Mouse (Mus musculus): ENCODE results near the gene Txlng.
"Not testable (repeated sequence)": the region's sequence is repeated elsewhere in the genome, so short reads cannot be mapped to it uniquely, and the experiment has no call there.

The Txlng gene

GRCm38 (mm10) chrX:162800371-162800770 is 28.9 kb downstream of the Txlng start:
- DNase-seq (ENCODE audit: low read depth, low spot score) = peak; percentile 71
- H3K36me3 ChIP-seq (ENCODE audit: control insufficient read depth, insufficient read depth, low read length, poor library complexity, severe bottlenecking) = no peaks in the 10 kb centered on the region

GRCm38 (mm10) chrX:162791392-162791791 is 37.9 kb downstream of the Txlng start:
- DNase-seq (ENCODE audit: low read depth, low spot score) = peak; percentile 33
- not testable (repeated sequence) for H3K36me3 ChIP-seq (ENCODE audit: control insufficient read depth, insufficient read depth, low read length, poor library complexity, severe bottlenecking); H3K27me3 ChIP-seq (ENCODE audit: control insufficient read depth, insufficient read depth, low read length, poor library complexity, severe bottlenecking)

More at GRCm38 (mm10) chrX:162800371-162800770, 28.9 kb downstream of the Txlng start:
- no peaks in the 10 kb centered on the region for H3K27me3 ChIP-seq (ENCODE audit: control insufficient read depth, insufficient read depth, low read length, poor library complexity, severe bottlenecking)

- no peak for DNase-seq (ENCODE audit: low read depth, low spot score)
- H3K36me3 ChIP-seq (ENCODE audit: control insufficient read depth, insufficient read depth, low read length, poor library complexity, severe bottlenecking) = 0 out of 2 replicates have a peak, but pooled peaks cover 2% of the 10 kb centered on the region
- no peaks in the 10 kb centered on the region for H3K27me3 ChIP-seq (ENCODE audit: control insufficient read depth, insufficient read depth, low read length, poor library complexity, severe bottlenecking)
Observed at GRCm38 (mm10) chrX:162788372-162788771, 40.9 kb downstream of the Txlng start.

DNA sequence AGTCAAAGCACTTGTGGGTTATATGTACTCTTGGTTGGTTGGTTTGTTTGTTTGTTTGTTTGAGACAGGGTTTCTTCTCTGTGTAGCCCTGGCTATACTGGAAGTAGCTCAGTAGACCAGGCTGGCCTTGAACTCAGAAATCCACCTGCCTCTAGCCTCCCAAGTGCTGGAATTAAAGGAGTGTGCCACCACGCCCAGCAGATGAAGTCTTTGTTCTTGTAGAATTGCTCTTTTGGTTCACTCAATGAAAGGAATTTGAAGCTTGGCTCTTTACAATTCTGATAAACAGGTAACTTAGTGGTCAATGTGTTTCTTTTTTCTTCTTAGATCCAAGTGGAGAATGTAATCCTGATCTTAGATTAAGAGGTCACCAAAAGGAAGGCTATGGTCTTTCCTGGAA is 58.5 kb downstream of the Txlng start:
- no peak for DNase-seq (ENCODE audit: low read depth, low spot score)
- Histone ChIP-seq H3K36me3 (ENCODE audit: control insufficient read depth, insufficient read depth, low read length, poor library complexity, severe bottlenecking) (no peaks in the 10 kb centered on the region; the same call in 1 of the 2 replicates), H3K27me3 (ENCODE audit: control insufficient read depth, insufficient read depth, low read length, poor library complexity, severe bottlenecking) (no peaks in the 10 kb centered on the region)

- peak; percentile 6 for DNase-seq (ENCODE audit: low read depth, low spot score)
- no peaks in the 10 kb centered on the region for H3K36me3 ChIP-seq (ENCODE audit: control insufficient read depth, insufficient read depth, low read length, poor library complexity, severe bottlenecking)
- H3K27me3 ChIP-seq (ENCODE audit: control insufficient read depth, insufficient read depth, low read length, poor library complexity, severe bottlenecking) = no peaks in the 10 kb centered on the region
Observed at GRCm38 (mm10) chrX:162761716-162762395, 67.4 kb downstream of the Txlng start.

DNA sequence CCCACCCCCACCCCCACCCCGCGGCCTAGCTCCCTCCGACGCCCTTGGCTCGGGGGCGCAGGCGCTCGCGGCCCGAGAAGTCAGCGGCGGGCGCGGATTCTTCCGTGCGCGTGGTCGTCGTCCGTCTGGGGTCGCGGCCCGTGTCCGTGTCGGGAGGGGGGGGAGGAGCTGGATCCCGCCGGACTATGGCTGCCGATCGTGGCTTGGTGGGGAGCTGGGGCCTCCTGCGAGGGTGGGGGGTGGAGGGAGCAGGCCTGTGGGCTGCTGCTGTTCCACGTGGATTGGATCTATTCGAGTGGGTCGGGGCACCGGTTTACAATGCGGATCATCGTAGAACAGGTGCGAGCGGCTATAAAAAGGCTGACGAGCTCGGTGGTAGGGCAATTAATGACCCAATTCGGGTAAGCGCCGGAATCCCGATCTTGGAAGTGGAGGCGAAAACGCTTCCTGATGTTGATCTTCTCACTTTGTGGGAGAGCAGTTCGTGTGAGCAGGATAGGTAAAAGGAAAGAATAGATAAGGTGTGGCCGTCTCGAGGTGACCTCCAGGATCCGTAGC is 68.2 kb downstream of the Txlng start:
- no peaks in the 10 kb centered on the region for H3K27me3 ChIP-seq (ENCODE audit: control insufficient read depth, insufficient read depth, low read length, poor library complexity, severe bottlenecking)
- peak; percentile 15 for DNase-seq (ENCODE audit: low read depth, low spot score)
- no peaks in the 10 kb centered on the region for H3K36me3 ChIP-seq (ENCODE audit: control insufficient read depth, insufficient read depth, low read length, poor library complexity, severe bottlenecking)

- no peaks in the 10 kb centered on the region for H3K36me3 ChIP-seq (ENCODE audit: control insufficient read depth, insufficient read depth, low read length, poor library complexity, severe bottlenecking)
- H3K27me3 ChIP-seq (ENCODE audit: control insufficient read depth, insufficient read depth, low read length, poor library complexity, severe bottlenecking) = no peaks in the 10 kb centered on the region
Observed at GRCm38 (mm10) chrX:162760115-162760942, 68.9 kb downstream of the Txlng start, which contains the start of gene Rbbp7. Rbbp7 (plus strand) TSS chrX:162760402.

DNA sequence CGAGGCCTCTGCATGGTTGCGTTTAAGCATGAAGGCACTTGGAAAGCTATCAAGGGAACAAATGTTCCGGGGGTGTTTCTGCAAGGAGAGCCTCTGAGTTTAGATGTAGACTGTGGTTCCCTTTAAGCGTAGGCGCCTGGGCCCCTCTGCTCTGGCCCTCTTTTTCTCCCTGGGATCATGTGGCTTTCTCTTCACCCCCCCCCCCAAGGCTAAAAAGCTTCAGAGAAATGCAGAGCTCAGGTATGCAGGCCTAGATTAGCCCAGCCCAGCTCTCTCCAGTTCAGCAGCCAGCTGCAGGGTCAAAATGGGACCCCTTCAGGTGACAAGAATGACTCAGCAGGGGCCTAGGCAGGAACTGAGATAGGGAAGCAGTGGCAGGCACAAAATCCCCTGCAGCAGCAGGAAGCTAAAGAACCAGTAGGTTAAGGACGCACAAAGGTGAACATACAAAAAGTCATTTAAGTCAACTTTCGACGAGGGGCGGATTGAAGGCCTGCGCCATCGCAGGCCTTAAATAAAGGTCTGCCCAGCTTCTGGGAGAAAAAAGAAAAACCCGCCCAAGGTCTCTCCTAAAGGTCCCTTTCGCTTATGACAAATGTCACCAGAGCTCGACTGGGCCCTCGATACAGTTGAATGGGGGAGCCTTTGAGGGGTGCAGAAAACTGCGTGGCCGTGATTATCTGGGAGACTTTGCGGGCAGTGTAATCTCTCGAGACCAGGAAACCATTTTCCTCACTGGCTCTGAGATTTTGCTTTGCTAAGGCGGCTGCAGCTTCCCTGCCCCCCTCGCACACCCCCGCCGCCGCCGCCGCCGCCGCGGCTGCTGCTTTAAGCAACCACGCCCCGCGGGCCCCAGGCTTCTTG is 69.8 kb downstream of the Txlng start:
- H3K27me3 ChIP-seq (ENCODE audit: control insufficient read depth, insufficient read depth, low read length, poor library complexity, severe bottlenecking) = no peaks in the 10 kb centered on the region
- no peaks in the 10 kb centered on the region for H3K36me3 ChIP-seq (ENCODE audit: control insufficient read depth, insufficient read depth, low read length, poor library complexity, severe bottlenecking)
- DNase-seq (ENCODE audit: low read depth, low spot score) = peak; percentile 59

More at GRCm38 (mm10) chrX:162760115-162760942, 68.9 kb downstream of the Txlng start, which contains the start of gene Rbbp7:
- peak; percentile 95 for DNase-seq (ENCODE audit: low read depth, low spot score)

DNA sequence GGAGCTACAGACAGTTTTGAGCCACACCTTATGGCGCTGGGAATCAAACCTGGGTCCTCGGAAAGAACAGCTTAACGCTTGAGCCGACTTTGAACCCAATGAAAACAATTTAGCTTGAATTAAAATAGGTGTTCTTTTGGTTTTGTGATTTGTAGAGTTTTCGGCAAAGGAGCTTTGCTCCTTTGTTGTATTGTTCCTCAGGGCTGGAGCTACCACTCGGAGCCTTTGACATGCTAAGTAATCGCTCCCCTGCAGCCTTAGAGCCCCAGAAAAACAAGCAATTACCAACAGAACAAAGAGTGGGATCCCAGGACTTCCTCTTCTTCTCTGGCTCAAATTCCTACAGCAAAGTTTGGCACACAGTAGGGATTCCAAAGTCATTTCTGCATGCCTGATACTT is 73.2 kb downstream of the Txlng start:
- Histone ChIP-seq H3K36me3 (ENCODE audit: control insufficient read depth, insufficient read depth, low read length, poor library complexity, severe bottlenecking) (no peaks in the 10 kb centered on the region), H3K27me3 (ENCODE audit: control insufficient read depth, insufficient read depth, low read length, poor library complexity, severe bottlenecking) (no peaks in the 10 kb centered on the region)
- DNase-seq (ENCODE audit: low read depth, low spot score) = no peak

DNA sequence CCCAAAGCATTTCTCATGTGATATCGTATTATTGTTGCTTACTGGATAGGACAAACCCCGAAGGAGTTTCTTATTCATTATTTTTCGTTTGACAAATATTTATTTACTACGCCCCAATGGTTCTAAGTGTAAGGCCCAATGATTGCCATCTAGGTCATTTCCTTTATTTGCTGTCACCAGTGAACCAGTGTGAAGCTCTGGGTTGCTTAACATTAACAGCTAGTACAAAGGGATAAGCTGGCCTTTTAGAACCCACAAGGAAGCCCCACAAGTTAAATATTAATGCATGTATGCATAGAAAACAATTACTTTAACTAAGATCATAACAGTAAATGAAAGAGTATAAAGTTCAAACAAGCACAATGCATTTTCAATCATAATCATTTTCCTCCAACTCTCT is 74.9 kb downstream of the Txlng start:
- Histone ChIP-seq H3K36me3 (ENCODE audit: control insufficient read depth, insufficient read depth, low read length, poor library complexity, severe bottlenecking) (no peaks in the 10 kb centered on the region), H3K27me3 (ENCODE audit: control insufficient read depth, insufficient read depth, low read length, poor library complexity, severe bottlenecking) (no peaks in the 10 kb centered on the region)
- DNase-seq (ENCODE audit: low read depth, low spot score) = no peak

GRCm38 (mm10) chrX:162752418-162752817 is 76.8 kb downstream of the Txlng start:
- H3K36me3 ChIP-seq (ENCODE audit: control insufficient read depth, insufficient read depth, low read length, poor library complexity, severe bottlenecking) = no peaks in the 10 kb centered on the region
- H3K27me3 ChIP-seq (ENCODE audit: control insufficient read depth, insufficient read depth, low read length, poor library complexity, severe bottlenecking) = no peaks in the 10 kb centered on the region
- no peak for DNase-seq (ENCODE audit: low read depth, low spot score)

DNA sequence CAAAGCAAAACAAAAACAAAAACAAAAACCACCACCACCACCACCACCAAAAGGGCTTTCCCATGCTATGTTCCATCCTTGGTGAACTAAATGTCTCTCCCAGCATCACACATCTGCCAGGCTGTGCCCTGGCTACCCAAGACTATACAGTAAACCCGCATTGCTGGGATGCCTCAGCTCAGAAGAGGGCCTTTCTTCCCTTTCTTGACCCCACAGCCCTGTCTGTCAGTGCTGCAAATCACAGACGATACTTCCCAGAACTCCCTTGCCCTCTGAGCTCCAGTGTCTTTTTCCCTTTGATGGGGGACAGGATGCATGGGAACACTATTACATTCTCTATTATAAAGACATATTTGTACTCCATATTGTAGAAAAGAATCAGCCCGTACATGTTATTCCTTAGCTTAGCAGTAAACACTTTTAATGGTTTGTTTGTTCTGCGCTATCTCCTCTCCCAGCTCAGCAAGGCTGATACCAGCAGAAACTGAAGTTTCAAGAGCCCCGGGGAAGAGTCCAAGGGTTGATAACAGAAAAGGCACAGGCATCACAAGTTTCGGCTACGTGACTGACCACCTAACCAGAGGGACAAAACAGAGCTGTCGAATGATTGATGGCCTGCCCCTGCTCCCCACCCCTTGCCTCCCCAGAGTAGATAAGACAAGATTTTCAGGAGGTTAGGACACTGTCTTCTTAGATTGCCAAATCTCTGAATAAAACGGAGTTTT is 80.4 kb downstream of the Txlng start:
- DNase-seq (ENCODE audit: low read depth, low spot score) = no peak
- H3K27me3 ChIP-seq (ENCODE audit: control insufficient read depth, insufficient read depth, low read length, poor library complexity, severe bottlenecking) = no peaks in the 10 kb centered on the region
- H3K36me3 ChIP-seq (ENCODE audit: control insufficient read depth, insufficient read depth, low read length, poor library complexity, severe bottlenecking) = no peaks in the 10 kb centered on the region

- H3K27me3 ChIP-seq (ENCODE audit: control insufficient read depth, insufficient read depth, low read length, poor library complexity, severe bottlenecking) = no peaks in the 10 kb centered on the region
- DNase-seq (ENCODE audit: low read depth, low spot score) = no peak
- H3K36me3 ChIP-seq (ENCODE audit: control insufficient read depth, insufficient read depth, low read length, poor library complexity, severe bottlenecking) = no peaks in the 10 kb centered on the region
Observed at GRCm38 (mm10) chrX:162736140-162736659, 93.1 kb downstream of the Txlng start.
